Mouse (Mus musculus) hindbrain, embryonic 12.5 days (tissue): ENCODE measurements around the gene Kcnh1. TPM values are rescaled to one million over a fixed set of nuclear protein-coding genes. Genes with fewer than 3 reads are reported as not detected.
A peak's percentile ranks its signal among the peaks of the same experiment; 100 is the strongest.

Experiments used
- ATAC-seq: fragments of 200-750 bp; cut with Nextera tagmentation; 2 replicates; pipeline ENCODE4 v1.8.0; 2017; ENCODE audit warnings: moderate TSS enrichment; ENCODE audit not compliant: low FRiP score
- H3K27ac ChIP-seq: fragments of 300-500 bp; sonication (generic); 2 replicates; pipeline ENCODE4 v1.5.1; 2016; ENCODE audit warnings: mild to moderate bottlenecking
- H3K27me3 ChIP-seq: fragments of 300-500 bp; sonication (generic); 2 replicates; pipeline ENCODE4 v1.6.1; 2016; ENCODE audit warnings: mild to moderate bottlenecking
- H3K36me3 ChIP-seq: fragments of 300-500 bp; sonication (generic); 2 replicates; pipeline ENCODE4 v1.6.1; 2016; ENCODE audit warnings: mild to moderate bottlenecking
- H3K4me1 ChIP-seq: fragments of 300-500 bp; sonication (generic); 2 replicates; pipeline ENCODE4 v1.6.1; 2016
- H3K4me2 ChIP-seq: fragments of 300-500 bp; sonication (generic); replicated peaks from 2 replicates; pipeline ENCODE4 v1.6.1; 2016; ENCODE audit warnings: mild to moderate bottlenecking
- H3K4me3 ChIP-seq: fragments of 300-500 bp; sonication (generic); 2 replicates; pipeline ENCODE4 v1.5.1; 2016; ENCODE audit warnings: mild to moderate bottlenecking
- H3K9ac ChIP-seq: fragments of 300-500 bp; sonication (generic); 2 replicates; pipeline ENCODE4 v1.6.1; 2016; ENCODE audit warnings: mild to moderate bottlenecking, moderate library complexity
- H3K9me3 ChIP-seq: fragments of 300-500 bp; sonication (generic); replicated peaks from 2 replicates; pipeline ENCODE4 v1.6.1; 2016; ENCODE audit warnings: mild to moderate bottlenecking
- WGBS: fragments of 180-500 bp; shearing (Covaris S2); methylation state at CpG from one replicate; pipeline ENCODE4 v1.1.7; 2016; 5-methylcytosine and 5-hydroxymethylcytosine counted together
- polyA plus RNA-seq: library from polyadenylated mRNA; unstranded; fragments of >200 nt; fragmentation: Nextera tagmentation; extraction: Ambion mirVana; gene quantifications from 2 replicates; pipeline ENCODE4 v1.2.1, GENCODE M21; 2016

Gene Kcnh1
- polyA plus RNA-seq, 1 experiment from 2014 or later = 0.87 TPM

- ATAC-seq = no peak
- Histone ChIP-seq H3K4me1 (0 out of 2 replicates have a peak, but pooled peaks cover 5% of the 10 kb centered on the region), H3K4me2 (no peak overlapping the region), H3K36me3 (no peaks in the 10 kb centered on the region), H3K27ac (no peak overlapping the region), H3K27me3 (no peaks in the 10 kb centered on the region), H3K4me3 (no peak overlapping the region), H3K9ac (no peak overlapping the region), H3K9me3 (no peaks in the 10 kb centered on the region)
- WGBS = 67% methylated on average over 5 of the region's 5 CpGs
Observed at GRCm38 (mm10) chr1:192277801-192278385, 87.3 kb downstream of the Kcnh1 start.

- Histone ChIP-seq H3K4me3 (no peak overlapping the region), H3K27me3 (no peaks in the 10 kb centered on the region), H3K27ac (no peak overlapping the region), H3K36me3 (no peaks in the 10 kb centered on the region), H3K9ac (no peak overlapping the region), H3K4me1 (no peaks in the 10 kb centered on the region), H3K4me2 (no peak overlapping the region), H3K9me3 (no peaks in the 10 kb centered on the region)
- 71% methylated on average over 3 of the region's 3 CpGs for WGBS
- ATAC-seq = no peak
Observed at GRCm38 (mm10) chr1:192284340-192284739, 93.8 kb downstream of the Kcnh1 start.

GRCm38 (mm10) chr1:192284950-192285349 lies 94.4 kb downstream of the Kcnh1 start:
- Histone ChIP-seq H3K4me1 (no peaks in the 10 kb centered on the region), H3K4me3 (no peak overlapping the region), H3K9ac (no peak overlapping the region), H3K27ac (no peak overlapping the region), H3K36me3 (no peaks in the 10 kb centered on the region), H3K27me3 (no peaks in the 10 kb centered on the region), H3K4me2 (no peak overlapping the region), H3K9me3 (no peaks in the 10 kb centered on the region)
- 86% methylated on average over 3 of the region's 3 CpGs for WGBS
- ATAC-seq = no peak

GRCm38 (mm10) chr1:192288456-192288855 lies 97.9 kb downstream of the Kcnh1 start:
- H3K9ac ChIP-seq = no peak overlapping the region
- no peaks in the 10 kb centered on the region for H3K9me3 ChIP-seq
- H3K4me3 ChIP-seq = no peak overlapping the region
- no peaks in the 10 kb centered on the region for H3K4me1 ChIP-seq
- H3K36me3 ChIP-seq = no peaks in the 10 kb centered on the region
- no peak overlapping the region for H3K4me2 ChIP-seq
- no peak for ATAC-seq
- no peak overlapping the region for H3K27ac ChIP-seq
- no peaks in the 10 kb centered on the region for H3K27me3 ChIP-seq
- WGBS = 88% methylated on average over 8 of the region's 8 CpGs

GRCm38 (mm10) chr1:192291286-192291685 lies 100.7 kb downstream of the Kcnh1 start:
- H3K36me3 ChIP-seq = no peaks in the 10 kb centered on the region

GRCm38 (mm10) chr1:192293391-192293790 lies 102.8 kb downstream of the Kcnh1 start:
- Histone ChIP-seq H3K27me3 (no peaks in the 10 kb centered on the region), H3K27ac (no peak overlapping the region), H3K4me1 (no peaks in the 10 kb centered on the region), H3K4me3 (no peak overlapping the region), H3K4me2 (no peak overlapping the region), H3K36me3 (no peaks in the 10 kb centered on the region), H3K9ac (no peak overlapping the region), H3K9me3 (no peaks in the 10 kb centered on the region)
- 0 out of 2 replicates have a peak, but pooled peaks have one; percentile 26 for ATAC-seq
- 70% methylated on average over 4 of the region's 4 CpGs for WGBS

More at GRCm38 (mm10) chr1:192291286-192291685, 100.7 kb downstream of the Kcnh1 start:
- no peak overlapping the region for H3K4me3 ChIP-seq
- H3K9me3 ChIP-seq = no peaks in the 10 kb centered on the region
- H3K9ac ChIP-seq = no peak overlapping the region
- no peak for ATAC-seq
- 63% methylated on average over 3 of the region's 3 CpGs for WGBS
- no peak overlapping the region for H3K4me2 ChIP-seq
- H3K27ac ChIP-seq = no peak overlapping the region
- H3K27me3 ChIP-seq = no peaks in the 10 kb centered on the region
- H3K4me1 ChIP-seq = no peaks in the 10 kb centered on the region

- 89% methylated on average over 3 of the region's 3 CpGs for WGBS
- no peak for ATAC-seq
Observed at GRCm38 (mm10) chr1:192293921-192294320, 103.3 kb downstream of the Kcnh1 start.

GRCm38 (mm10) chr1:192295243-192295860 lies 104.8 kb downstream of the Kcnh1 start:
- H3K27ac ChIP-seq = no peak overlapping the region
- no peak for ATAC-seq
- no peak overlapping the region for H3K4me2 ChIP-seq
- no peak overlapping the region for H3K4me3 ChIP-seq
- H3K9ac ChIP-seq = no peak overlapping the region
- WGBS = 86% methylated on average over 11 of the region's 11 CpGs
- H3K9me3 ChIP-seq = no peaks in the 10 kb centered on the region
- H3K27me3 ChIP-seq = no peaks in the 10 kb centered on the region
- H3K36me3 ChIP-seq = no peaks in the 10 kb centered on the region
- no peaks in the 10 kb centered on the region for H3K4me1 ChIP-seq

More at GRCm38 (mm10) chr1:192293921-192294320, 103.3 kb downstream of the Kcnh1 start:
- Histone ChIP-seq H3K27ac (no peak overlapping the region), H3K4me1 (no peaks in the 10 kb centered on the region), H3K27me3 (no peaks in the 10 kb centered on the region), H3K9ac (no peak overlapping the region), H3K4me3 (no peak overlapping the region), H3K36me3 (no peaks in the 10 kb centered on the region), H3K9me3 (no peaks in the 10 kb centered on the region), H3K4me2 (no peak overlapping the region)

- H3K4me1 ChIP-seq = no peaks in the 10 kb centered on the region
- H3K36me3 ChIP-seq = no peaks in the 10 kb centered on the region
- no peak for ATAC-seq
Observed at GRCm38 (mm10) chr1:192295902-192296301, 105.3 kb downstream of the Kcnh1 start.

GRCm38 (mm10) chr1:192297481-192298128 lies 107.0 kb downstream of the Kcnh1 start:
- ATAC-seq = no peak
- 70% methylated on average over 5 of the region's 5 CpGs for WGBS
- no peaks in the 10 kb centered on the region for H3K4me1 ChIP-seq
- H3K9me3 ChIP-seq = no peaks in the 10 kb centered on the region
- no peak overlapping the region for H3K9ac ChIP-seq
- no peak overlapping the region for H3K4me3 ChIP-seq
- H3K27ac ChIP-seq = no peak overlapping the region
- no peaks in the 10 kb centered on the region for H3K36me3 ChIP-seq
- no peak overlapping the region for H3K4me2 ChIP-seq
- no peaks in the 10 kb centered on the region for H3K27me3 ChIP-seq

More at GRCm38 (mm10) chr1:192295902-192296301, 105.3 kb downstream of the Kcnh1 start:
- no peak overlapping the region for H3K4me3 ChIP-seq
- no peak overlapping the region for H3K4me2 ChIP-seq
- no peaks in the 10 kb centered on the region for H3K9me3 ChIP-seq
- no peaks in the 10 kb centered on the region for H3K27me3 ChIP-seq
- H3K9ac ChIP-seq = no peak overlapping the region
- H3K27ac ChIP-seq = no peak overlapping the region

- 80% methylated on average over 7 of the region's 7 CpGs for WGBS
- no peaks in the 10 kb centered on the region for H3K36me3 ChIP-seq
- no peaks in the 10 kb centered on the region for H3K9me3 ChIP-seq
- H3K4me1 ChIP-seq = no peaks in the 10 kb centered on the region
- H3K9ac ChIP-seq = no peak overlapping the region
- H3K4me3 ChIP-seq = no peak overlapping the region
- ATAC-seq = no peak
- H3K27ac ChIP-seq = no peak overlapping the region
- H3K4me2 ChIP-seq = no peak overlapping the region
- no peaks in the 10 kb centered on the region for H3K27me3 ChIP-seq
Observed at GRCm38 (mm10) chr1:192300417-192300816, 109.8 kb downstream of the Kcnh1 start.

- no peak overlapping the region for H3K9ac ChIP-seq
- H3K9me3 ChIP-seq = no peaks in the 10 kb centered on the region
- no peak overlapping the region for H3K4me2 ChIP-seq
- H3K27ac ChIP-seq = no peak overlapping the region
- 69% methylated on average over 2 of the region's 2 CpGs for WGBS
- no peak for ATAC-seq
- no peaks in the 10 kb centered on the region for H3K36me3 ChIP-seq
- H3K4me3 ChIP-seq = no peak overlapping the region
- H3K27me3 ChIP-seq = no peaks in the 10 kb centered on the region
- no peaks in the 10 kb centered on the region for H3K4me1 ChIP-seq
Observed at GRCm38 (mm10) chr1:192303615-192304014, 113.0 kb downstream of the Kcnh1 start.
